Mouse (Mus musculus): ENCODE data around the gene 1500011B03Rik. TPM values are rescaled to one million over a fixed set of nuclear protein-coding genes. Genes with fewer than 3 reads are reported as not detected.

The 1500011B03Rik gene
- polyA plus RNA-seq, 1 experiment: 24.1 TPM

GRCm38 (mm10) chr5:114759536-114760090 lies 63.7 kb downstream of the 1500011B03Rik start:
- Histone ChIP-seq H3K27me3 (ENCODE audit: control insufficient read depth, insufficient read depth, low read length) (no peaks in the 10 kb centered on the region), H3K36me3 (ENCODE audit: control insufficient read depth, insufficient read depth, low read length) (peaks cover 49% of the 10 kb centered on the region), H3K27ac (ENCODE audit: insufficient read depth, low read length) (no peak overlapping the region), H3K4me3 (ENCODE audit: extremely low read depth, insufficient read depth, insufficient read length) (no peak overlapping the region), H3K4me1 (ENCODE audit: control insufficient read depth, insufficient read depth, insufficient read length) (no peaks in the 10 kb centered on the region)
- DNase-seq (ENCODE audit: low read depth in 1 of 2, low spot score in 2 of 2): no peak
- TF ChIP-seq POLR2A (IDR thresholded peaks at IDR 0.05; ENCODE audit: low read depth, low read length) (no peak), CTCF (IDR thresholded peaks at IDR 0.05; ENCODE audit: extremely low read depth, insufficient read depth, insufficient read length, insufficient replicate concordance) (no peak)
- WGBS: 94% methylated on average over 5 of the region's 5 CpGs

Other genes starting within 250 kb of the 1500011B03Rik start
- 4.2 and 5.3 TPM in 2 replicates for gene Trpv4, start 165.0 kb downstream of the 1500011B03Rik start, polyA plus RNA-seq (2012; rRNA removed)
- gene Gltp, start 132.5 kb downstream of the 1500011B03Rik start, polyA plus RNA-seq (2012; rRNA removed): 134 and 163 TPM in 2 replicates
- gene Tchp, start 115.7 kb downstream of the 1500011B03Rik start, polyA plus RNA-seq (2012; rRNA removed): 14.1 and 14.5 TPM in 2 replicates
- 69.3 and 84.0 TPM in 2 replicates for gene Ankrd13a, start 48.8 kb downstream of the 1500011B03Rik start, polyA plus RNA-seq (2012; rRNA removed)
- gene Git2, start 48.0 kb downstream of the 1500011B03Rik start, polyA plus RNA-seq (2012; rRNA removed): 71.6 and 92.1 TPM in 2 replicates
- gene 4930519G04Rik, start 30.2 kb upstream of the 1500011B03Rik start, polyA plus RNA-seq (2012; rRNA removed): 0.05 TPM in 1 of 2 replicates, not detected in the other
- not detected in 2 replicates for gene Gm9936, start 35.2 kb upstream of the 1500011B03Rik start, polyA plus RNA-seq (2012; rRNA removed)
- 5.6 and 5.8 TPM in 2 replicates for gene Oasl2, start 73.5 kb upstream of the 1500011B03Rik start, polyA plus RNA-seq (2012; rRNA removed)
- gene Oasl1, start 99.8 kb upstream of the 1500011B03Rik start, polyA plus RNA-seq (2012; rRNA removed): 10.1 and 12.6 TPM in 2 replicates
- gene 2210016L21Rik, start 118.7 kb upstream of the 1500011B03Rik start, polyA plus RNA-seq (2012; rRNA removed): 17.9 and 19.3 TPM in 2 replicates
- gene Hnf1a, start 147.6 kb upstream of the 1500011B03Rik start, polyA plus RNA-seq (2012; rRNA removed): 0.20 and 0.22 TPM in 2 replicates
- 47.7 and 55.6 TPM in 2 replicates for gene Sppl3, start 187.7 kb upstream of the 1500011B03Rik start, polyA plus RNA-seq (2012; rRNA removed)